In the genomic region with DNA sequence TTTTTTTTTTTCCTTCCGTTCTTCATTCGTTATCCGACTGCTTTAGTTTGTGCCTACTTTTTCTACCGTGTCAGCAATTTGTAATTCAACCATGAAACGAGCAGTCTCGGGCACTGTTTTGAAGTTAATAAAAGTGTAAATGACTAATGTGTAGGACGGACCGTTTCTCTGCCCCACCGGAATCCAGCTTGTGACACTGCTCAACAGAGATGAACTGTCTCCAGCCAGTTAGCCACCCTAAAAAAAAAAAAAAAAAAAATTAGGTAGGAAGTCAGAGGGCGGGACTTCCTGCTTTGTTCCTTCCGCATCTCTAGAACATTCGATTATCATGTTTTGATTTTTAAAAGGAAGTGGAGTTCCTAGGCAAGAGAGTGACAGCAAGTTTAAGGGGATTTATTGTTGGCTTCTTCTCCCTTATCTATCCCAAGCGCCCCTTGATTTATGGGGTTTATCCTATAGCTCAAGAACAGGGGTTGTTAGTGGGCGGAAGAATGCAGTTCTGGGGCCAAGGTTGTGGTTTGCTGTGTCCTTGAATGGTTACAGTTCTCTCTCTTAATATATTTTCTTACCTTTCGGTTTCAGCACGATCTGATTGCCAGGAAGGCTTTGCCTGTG, we compare ENCODE assay signal across 19 mouse cellular contexts.
A peak's percentile ranks its signal among the peaks of the same experiment; 100 is the strongest.
DNase-seq lines count a peak whose midpoint lies in the region; ATAC-seq and TF ChIP-seq lines count a peak whose summit lies in the region.
"Had no signal": no experiment of that assay in that cellular context is flagged by ENCODE, and none has a peak within 500 bp of the region (broad histone marks: within the 10 kb centered on the region; RNA-seq: fewer than 3 reads in every experiment).

No protein-coding gene starts in this region.

- no peaks in the 10 kb centered on the region for H3K36me3 ChIP-seq in kidney, adult 2 months (ENCODE audit: control insufficient read depth, insufficient read depth, low read length)
- H3K36me3 ChIP-seq in lung, embryonic 14.5 days (ENCODE audit: insufficient read depth) = no peaks in the 10 kb centered on the region
- H3K36me3 ChIP-seq in embryonic facial prominence, embryonic 14.5 days (ENCODE audit: control insufficient read depth, insufficient read depth, low read length) = no peaks in the 10 kb centered on the region
- H3K36me3 ChIP-seq in limb, embryonic 10.5 days = peaks cover 7% of the 10 kb centered on the region
- H3K36me3 ChIP-seq: embryonic facial prominence, embryonic 13.5 days; G1E; liver, embryonic 12.5 days; midbrain, embryonic 15.5 days had no signal

- intact Hi-C loops in left cerebral cortex, postnatal 14 days (cut with DNase I) = no loop called here

- no peak overlapping the region for H3K9ac ChIP-seq in lung, embryonic 14.5 days
- H3K9ac ChIP-seq in embryonic facial prominence, embryonic 14.5 days (ENCODE audit: low read depth, low read length) = no peak overlapping the region
- H3K9ac ChIP-seq: embryonic facial prominence, embryonic 13.5 days; forebrain, embryonic 13.5 days; liver, embryonic 12.5 days; midbrain, embryonic 15.5 days had no signal

- no peak overlapping the region for H3K4me3 ChIP-seq in kidney, adult 2 months (ENCODE audit: insufficient read depth, low read depth, low read length)
- no peak overlapping the region for H3K4me3 ChIP-seq in lung, embryonic 14.5 days (ENCODE audit: low read depth, low read length)
- H3K4me3 ChIP-seq in embryonic facial prominence, embryonic 14.5 days (ENCODE audit: low read depth, low read length) = no peak overlapping the region
- no peak overlapping the region for H3K4me3 ChIP-seq in limb, embryonic 10.5 days
- H3K4me3 ChIP-seq: embryonic facial prominence, embryonic 13.5 days; forebrain, embryonic 13.5 days; layer of hippocampus, adult 2 months; liver, embryonic 12.5 days; megakaryocyte, embryonic 14.5 days; midbrain, embryonic 15.5 days had no signal

- peaks cover 5% of the 10 kb centered on the region; the same call in 1 of the 2 replicates for H3K4me1 ChIP-seq in kidney, adult 2 months (ENCODE audit: control insufficient read depth, insufficient read depth, low read length)
- H3K4me1 ChIP-seq in lung, embryonic 14.5 days (ENCODE audit: insufficient read depth) = peaks cover 3% of the 10 kb centered on the region; the same call in 1 of the 2 replicates
- peaks cover 23% of the 10 kb centered on the region for H3K4me1 ChIP-seq in embryonic facial prominence, embryonic 14.5 days (ENCODE audit: control insufficient read depth, insufficient read depth, low read length)
- peaks cover 52% of the 10 kb centered on the region for H3K4me1 ChIP-seq in limb, embryonic 10.5 days
- H3K4me1 ChIP-seq: megakaryocyte, embryonic 14.5 days had no signal

- H3K4me2 ChIP-seq in lung, embryonic 14.5 days = peak overlapping the region; percentile 16; the same call in 1 of the 2 replicates
- H3K4me2 ChIP-seq in embryonic facial prominence, embryonic 14.5 days (ENCODE audit: low read depth, low read length) = no peak overlapping the region
- H3K4me2 ChIP-seq: forebrain, embryonic 13.5 days; liver, embryonic 12.5 days; midbrain, embryonic 15.5 days had no signal

- H3K9me3 ChIP-seq in lung, embryonic 14.5 days (ENCODE audit: low read depth, low read length) = 0 out of 2 replicates have a peak, but pooled peaks cover 4% of the 10 kb centered on the region
- no peaks in the 10 kb centered on the region for H3K9me3 ChIP-seq in embryonic facial prominence, embryonic 14.5 days (ENCODE audit: control insufficient read depth, low read length)
- no peaks in the 10 kb centered on the region for H3K9me3 ChIP-seq in limb, embryonic 10.5 days (replicated peaks)
- H3K9me3 ChIP-seq: embryonic facial prominence, embryonic 13.5 days; forebrain, embryonic 13.5 days; liver, embryonic 12.5 days; midbrain, embryonic 15.5 days had no signal

- ATAC-seq in lung, embryonic 14.5 days (ENCODE audit: insufficient read depth) = no peak
- no peak for ATAC-seq in embryonic facial prominence, embryonic 14.5 days (ENCODE audit: low read depth)
- ATAC-seq: forebrain, embryonic 13.5 days; liver, embryonic 12.5 days; midbrain, embryonic 15.5 days had no signal

- peak; percentile 16 for DNase-seq in kidney, adult 2 months
- no peak for DNase-seq in kidney, adult 18-20 months
- DNase-seq in lung, embryonic 14.5 days = peak; percentile 36
- DNase-seq in lung, adult 18-20 months = no peak
- peak; percentile 27 for DNase-seq in embryonic facial prominence, embryonic 14.5 days (ENCODE audit: low spot score)
- DNase-seq in limb, embryonic 10.5 days (ENCODE audit: low spot score) = no peak
- DNase-seq in urinary bladder, postnatal 4 days (ENCODE audit: low spot score in 2 of 2) = no peak
- no peak for DNase-seq in left cerebral cortex, postnatal 14 days (ENCODE audit: low spot score in 2 of 2)
- DNase-seq: cerebellum, adult 2 months; heart, postnatal 4 days; lung, postnatal 10 days; thymus, postnatal 4 days had no signal

- 27% methylated on average over 16 of the region's 16 CpGs for WGBS in kidney, adult 2 months
- WGBS in lung, embryonic 14.5 days = 48% methylated on average over 16 of the region's 16 CpGs
- 80% methylated on average over 16 of the region's 16 CpGs for WGBS in embryonic facial prominence, embryonic 14.5 days
- 77% methylated on average over 16 of the region's 16 CpGs for WGBS in limb, embryonic 10.5 days

- H3K27me3 ChIP-seq in kidney, adult 2 months (replicated peaks; ENCODE audit: control insufficient read depth, insufficient read depth, low read length) = no peaks in the 10 kb centered on the region
- no peaks in the 10 kb centered on the region for H3K27me3 ChIP-seq in lung, embryonic 14.5 days (ENCODE audit: insufficient read depth, low read length)
- 0 out of 2 replicates have a peak, but pooled peaks cover 2% of the 10 kb centered on the region for H3K27me3 ChIP-seq in embryonic facial prominence, embryonic 14.5 days (replicated peaks; ENCODE audit: control insufficient read depth, insufficient read depth, low read length)
- no peaks in the 10 kb centered on the region for H3K27me3 ChIP-seq in limb, embryonic 10.5 days (ENCODE audit: low read depth, poor library complexity, severe bottlenecking)
- H3K27me3 ChIP-seq: embryonic facial prominence, embryonic 13.5 days; forebrain, embryonic 13.5 days; liver, embryonic 12.5 days; megakaryocyte, embryonic 14.5 days; midbrain, embryonic 15.5 days had no signal

- no peak for TF ChIP-seq POLR2A in kidney, adult 2 months (IDR thresholded peaks at IDR 0.05; ENCODE audit: low read depth, low read length)

- no peak for TF ChIP-seq CTCF in kidney, adult 2 months (conservative IDR thresholded peaks at IDR 0.05; ENCODE audit: insufficient read depth, insufficient read length, low read depth, low read length)
- no peak for TF ChIP-seq CTCF in lung, embryonic 14.5 days (IDR thresholded peaks at IDR 0.05; ENCODE audit: low read depth)

- peak overlapping the region; percentile 11; the same call in 1 of the 2 replicates for H3K27ac ChIP-seq in kidney, adult 2 months (ENCODE audit: insufficient read depth, low read depth, low read length)
- H3K27ac ChIP-seq in lung, embryonic 14.5 days (ENCODE audit: low read depth) = no peak overlapping the region
- H3K27ac ChIP-seq in embryonic facial prominence, embryonic 14.5 days (replicated peaks; ENCODE audit: low read depth, low read length) = no peak overlapping the region
- H3K27ac ChIP-seq in limb, embryonic 10.5 days = peak overlapping the region; percentile 72; the same call in 1 of the 2 replicates
- H3K27ac ChIP-seq: forebrain, embryonic 13.5 days; layer of hippocampus, adult 2 months; liver, embryonic 12.5 days; midbrain, embryonic 15.5 days had no signal

Comparison
In these comparisons a context has a peak if more than half of its experiments do, and no peak if none do; other contexts are left out.
1. DNase-seq: peak in kidney, adult 2 months (single experiment), lung, embryonic 14.5 days (single experiment) and embryonic facial prominence, embryonic 14.5 days (single experiment); none in kidney, adult 18-20 months (single experiment), lung, adult 18-20 months (0 of 2), limb, embryonic 10.5 days (single experiment), urinary bladder, postnatal 4 days (0 of 2) and left cerebral cortex, postnatal 14 days (0 of 2).
2. H3K27ac ChIP-seq: peak in kidney, adult 2 months (single experiment) and limb, embryonic 10.5 days (single experiment); none in lung, embryonic 14.5 days (single experiment) and embryonic facial prominence, embryonic 14.5 days (single experiment).